Mouse (Mus musculus): Measurements from ENCODE around the gene Has1.
"Not testable (repeated sequence)": the region's sequence is repeated elsewhere in the genome, so short reads cannot be mapped to it uniquely, and the experiment has no call there.

Has1 gene

DNA sequence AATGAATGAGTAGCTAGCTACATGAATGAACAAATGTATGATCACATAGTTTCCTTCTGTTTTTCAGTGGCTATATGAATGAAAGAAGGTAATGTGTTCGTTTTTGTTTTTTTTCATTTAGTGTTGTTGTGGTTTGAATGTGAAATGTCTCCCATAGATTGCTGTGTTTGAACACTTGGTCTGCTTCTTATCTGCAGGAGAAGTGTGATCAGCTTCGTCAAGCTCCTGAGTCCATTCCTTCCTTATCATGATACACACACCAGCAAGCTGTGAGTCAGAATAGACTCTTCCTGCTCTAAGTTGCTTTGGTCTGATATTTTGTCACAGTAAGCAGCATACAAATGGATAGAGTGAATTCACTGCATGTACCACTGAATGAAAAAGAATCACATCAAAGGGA lies 6.0 kb downstream of the Has1 start:
- in situ Hi-C loops (cut with MboI; ENCODE audit: low pct_unique_long_range_greater_than_20kb in 1 of 2, low sequenced_read_pairs in 2 of 2, unreplicated experiment in 1 of 2) = no loop called here

DNA sequence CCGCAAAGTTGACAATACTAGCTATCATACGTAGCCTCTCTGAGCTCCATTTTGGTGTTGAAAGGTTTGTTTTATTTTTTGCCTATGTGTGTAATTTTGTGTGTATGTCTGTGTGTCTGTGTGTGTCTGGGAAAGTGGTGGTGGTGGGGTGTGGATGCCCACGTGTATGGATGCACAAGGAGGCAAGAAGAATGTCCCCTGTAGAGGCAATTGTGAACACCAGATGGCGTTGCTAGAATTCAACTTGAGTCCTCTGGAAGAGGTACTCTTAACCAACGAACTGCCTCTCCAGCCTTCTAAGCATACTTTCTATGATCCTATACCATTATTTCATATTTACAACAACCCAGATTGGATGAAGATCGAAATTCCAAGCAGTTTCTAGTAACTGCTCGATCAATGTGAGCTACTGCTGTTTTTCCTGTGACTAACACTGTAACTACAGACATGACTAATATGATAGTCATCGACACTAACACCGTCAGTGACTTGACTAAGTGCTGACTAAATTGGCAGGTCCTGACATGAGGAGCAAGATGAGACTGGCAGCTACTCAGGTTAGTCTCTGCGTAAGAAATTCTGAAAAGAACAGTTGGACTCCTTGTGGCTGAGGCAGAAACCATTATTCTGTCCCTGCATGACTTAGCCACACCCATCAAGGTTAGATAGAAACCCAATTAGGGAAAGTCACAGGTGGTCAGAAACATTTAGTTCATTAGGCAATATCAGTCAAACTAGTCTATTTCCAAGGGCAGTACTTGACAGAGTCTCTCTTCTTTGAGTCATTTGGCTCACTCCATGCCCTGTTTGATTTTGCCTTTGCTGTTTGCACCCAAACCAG lies 9.6 kb downstream of the Has1 start:
- in situ Hi-C loops (cut with MboI; ENCODE audit: low pct_unique_long_range_greater_than_20kb in 1 of 2, low sequenced_read_pairs in 2 of 2, unreplicated experiment in 1 of 2) = no loop called here

DNA sequence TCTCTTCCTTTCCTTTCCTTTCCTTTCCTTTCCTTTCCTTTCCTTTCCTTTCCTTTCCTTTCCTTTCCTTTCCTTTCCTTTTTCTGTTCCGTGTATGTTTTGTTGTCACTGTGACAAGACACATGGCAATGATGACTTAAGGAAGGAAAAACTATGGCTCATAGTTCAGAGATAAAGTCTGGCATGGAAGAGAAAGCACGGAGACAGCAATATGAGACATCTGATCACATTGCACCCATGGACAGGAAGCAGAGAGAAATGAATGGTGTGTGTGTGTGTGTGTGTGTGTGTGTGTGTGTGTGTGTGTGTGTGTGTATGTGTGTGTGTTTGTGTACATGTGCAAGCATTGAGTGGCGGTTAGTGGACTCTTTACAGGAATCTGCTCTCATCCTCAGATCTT lies 10.4 kb downstream of the Has1 start:
- in situ Hi-C loops (cut with MboI; ENCODE audit: low pct_unique_long_range_greater_than_20kb in 1 of 2, low sequenced_read_pairs in 2 of 2, unreplicated experiment in 1 of 2) = not testable (repeated sequence)

DNA sequence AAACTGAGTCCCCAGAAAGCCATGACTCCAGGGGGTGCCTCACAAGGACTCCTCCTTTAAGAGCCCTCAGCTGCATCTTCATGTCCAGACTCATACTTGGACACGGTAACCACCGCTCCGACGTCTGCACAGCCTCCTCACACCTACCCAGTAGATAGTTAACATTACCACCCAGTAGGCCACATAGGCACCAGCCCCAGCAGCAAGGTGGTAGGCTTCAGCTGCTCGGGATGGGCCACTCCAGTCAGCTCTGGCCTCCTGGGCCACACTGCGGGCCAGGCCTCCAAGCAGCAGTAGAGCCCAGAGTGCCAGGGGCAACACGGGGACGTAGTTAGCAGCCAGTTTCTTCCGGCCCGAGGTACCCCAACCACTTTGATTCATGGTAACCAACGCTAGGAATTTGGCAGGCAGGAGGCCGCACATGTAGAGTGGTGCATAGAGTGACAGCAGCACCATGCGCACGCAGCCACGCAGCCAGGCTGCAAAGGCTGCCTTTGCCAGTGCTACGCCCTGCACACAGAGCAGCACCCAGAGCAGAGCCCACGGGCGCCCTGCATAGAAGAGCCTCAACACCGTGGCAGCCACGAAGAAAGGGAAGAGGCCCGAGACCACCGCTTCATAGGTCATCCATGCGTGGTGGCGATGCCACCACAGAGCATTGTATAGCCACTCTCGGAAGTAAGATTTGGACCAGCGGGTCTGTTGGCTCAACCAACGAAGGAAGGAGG lies 11.3 kb downstream of the Has1 start:
- in situ Hi-C loops (cut with MboI; ENCODE audit: low pct_unique_long_range_greater_than_20kb in 1 of 2, low sequenced_read_pairs in 2 of 2, unreplicated experiment in 1 of 2) = no loop called here

DNA sequence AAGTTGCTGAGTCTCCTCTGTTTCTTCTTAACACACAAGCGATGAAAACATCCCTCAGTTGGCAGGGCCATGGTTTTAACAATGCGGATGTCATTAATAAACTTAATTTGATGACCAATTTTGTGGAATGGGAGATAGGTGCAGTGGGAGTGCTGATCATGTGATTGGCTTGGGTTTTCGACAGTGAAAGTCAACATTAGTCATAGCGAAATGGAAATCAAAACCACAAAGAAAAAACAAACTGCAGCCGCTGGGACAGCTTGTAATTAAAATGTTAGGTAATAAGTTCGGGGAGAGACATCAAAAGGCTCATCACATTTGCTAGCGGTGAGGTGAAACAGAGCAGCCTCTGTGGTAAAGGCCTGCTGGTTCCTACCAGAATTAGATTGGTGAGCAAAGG lies 14.2 kb downstream of the Has1 start:
- in situ Hi-C loops (cut with MboI; ENCODE audit: low pct_unique_long_range_greater_than_20kb in 1 of 2, low sequenced_read_pairs in 2 of 2, unreplicated experiment in 1 of 2) = no loop called here

DNA sequence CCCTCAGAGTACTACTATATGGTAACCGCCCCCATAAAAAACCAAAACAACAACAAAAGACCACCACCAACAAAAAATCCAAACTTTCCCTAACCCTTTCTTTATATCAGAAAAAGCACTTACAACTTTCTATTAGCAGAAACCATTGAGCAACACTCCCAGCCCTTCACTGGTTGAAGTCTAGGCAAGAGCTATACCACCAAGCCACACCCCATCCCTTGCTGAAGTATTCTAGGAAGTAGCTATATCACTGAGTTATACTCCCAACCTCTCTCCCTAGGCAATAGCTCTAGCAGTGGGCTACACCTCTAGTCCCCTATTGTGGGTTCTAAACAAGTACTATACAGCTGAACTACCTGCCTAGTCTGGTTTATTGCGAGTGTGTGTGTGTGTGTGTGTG lies 15.7 kb downstream of the Has1 start:
- in situ Hi-C loops (cut with MboI; ENCODE audit: low pct_unique_long_range_greater_than_20kb in 1 of 2, low sequenced_read_pairs in 2 of 2, unreplicated experiment in 1 of 2) = no loop called here

DNA sequence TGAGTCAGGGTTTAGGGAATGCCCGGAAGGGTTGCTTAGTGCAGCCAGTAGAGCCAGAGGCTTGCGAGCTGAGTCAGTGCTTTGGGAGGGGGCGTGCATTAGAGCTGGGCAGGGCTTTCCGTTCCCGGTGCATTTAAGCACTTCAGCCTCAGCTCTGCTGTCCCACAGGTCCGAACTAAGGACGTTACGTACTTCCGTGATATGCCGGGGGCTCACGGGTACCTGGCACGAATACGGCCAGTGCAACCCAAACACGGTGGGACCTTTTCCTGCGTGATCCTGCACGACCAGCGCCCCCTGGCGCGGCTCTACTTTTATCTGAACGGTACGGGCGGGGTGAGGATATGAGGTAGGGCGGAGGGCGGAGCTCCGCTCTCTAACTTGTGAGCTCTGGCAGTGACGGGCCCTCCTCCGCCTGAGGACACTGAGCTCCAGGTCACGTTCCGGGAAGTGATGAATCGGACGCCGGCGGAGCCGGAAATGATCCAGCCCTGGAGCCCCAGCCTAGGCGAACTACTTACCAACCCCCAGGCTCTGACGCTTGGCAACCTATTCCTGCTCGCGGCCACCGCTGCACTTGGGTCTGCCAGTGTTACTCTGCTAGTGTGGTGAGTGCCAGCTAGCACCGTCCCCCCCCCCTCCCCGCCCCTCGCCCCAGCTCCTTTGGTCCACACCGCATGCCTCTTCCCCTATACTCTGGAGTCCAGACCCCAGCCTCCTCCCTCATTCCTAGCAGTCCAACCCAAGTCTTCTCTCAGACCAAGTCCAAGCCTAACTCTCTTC lies 16.9 kb downstream of the Has1 start:
- in situ Hi-C loops (cut with MboI; ENCODE audit: low pct_unique_long_range_greater_than_20kb in 1 of 2, low sequenced_read_pairs in 2 of 2, unreplicated experiment in 1 of 2) = no loop called here

DNA sequence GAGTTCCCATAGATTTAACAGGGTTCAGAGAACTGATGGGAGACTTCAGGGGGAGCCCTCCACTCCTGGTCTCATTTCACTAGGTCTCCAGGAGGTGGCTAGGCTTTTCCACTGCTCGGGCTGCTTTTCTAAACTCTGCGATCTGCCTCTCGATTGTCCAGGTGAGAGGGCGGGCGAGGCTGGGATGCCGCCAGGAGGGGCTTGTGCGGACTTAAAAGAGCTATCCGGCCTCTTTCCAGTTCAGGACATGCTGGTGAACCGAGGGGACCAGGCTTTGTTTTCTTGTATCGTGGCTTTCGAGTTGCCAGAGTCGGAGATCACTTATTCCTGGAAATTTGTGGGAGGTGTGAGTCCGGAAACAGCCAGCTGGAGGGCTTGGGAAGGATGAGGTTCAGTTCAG lies 17.6 kb downstream of the Has1 start:
- in situ Hi-C loops (cut with MboI; ENCODE audit: low pct_unique_long_range_greater_than_20kb in 1 of 2, low sequenced_read_pairs in 2 of 2, unreplicated experiment in 1 of 2) = no loop called here

DNA sequence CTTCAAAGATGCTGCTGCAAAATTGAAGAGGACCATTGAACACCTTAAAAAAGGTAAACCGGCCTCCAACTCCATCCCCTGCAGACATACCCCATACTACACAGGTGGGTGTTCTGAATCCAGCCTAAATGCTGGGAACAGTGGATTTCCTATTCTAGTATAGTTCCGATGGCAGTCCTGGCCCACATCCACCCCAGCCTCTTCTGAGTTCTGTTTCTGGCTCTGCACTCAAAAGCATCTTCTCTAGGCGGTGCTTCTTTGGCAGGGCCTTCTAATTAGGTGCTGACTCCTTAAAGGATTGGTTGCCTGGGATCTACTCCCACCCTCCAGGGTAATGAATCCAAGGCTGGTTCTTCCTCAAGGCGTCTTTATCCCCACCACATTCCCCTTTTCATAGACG lies 18.9 kb downstream of the Has1 start:
- in situ Hi-C loops (cut with MboI; ENCODE audit: low pct_unique_long_range_greater_than_20kb in 1 of 2, low sequenced_read_pairs in 2 of 2, unreplicated experiment in 1 of 2) = no loop called here

DNA sequence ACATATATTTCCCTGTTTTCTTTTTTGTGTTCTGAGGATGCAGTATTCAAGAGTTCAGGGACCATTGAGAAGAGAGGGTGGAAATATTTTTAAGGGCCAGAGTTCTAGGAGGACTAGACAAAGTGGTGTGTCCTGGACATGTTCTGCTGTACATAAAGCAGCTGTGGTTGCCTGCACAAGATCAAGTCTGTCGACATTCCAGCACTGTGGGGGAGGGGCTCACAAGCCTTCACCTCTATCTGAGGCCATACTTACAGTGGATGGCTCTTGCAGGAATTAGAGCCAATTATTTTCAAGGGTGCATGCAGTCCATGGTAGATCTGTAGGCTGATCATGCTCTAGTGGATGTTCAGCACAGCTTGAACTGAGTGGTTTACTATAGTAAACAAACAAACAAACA lies 20.1 kb downstream of the Has1 start:
- in situ Hi-C loops (cut with MboI; ENCODE audit: low pct_unique_long_range_greater_than_20kb in 1 of 2, low sequenced_read_pairs in 2 of 2, unreplicated experiment in 1 of 2) = no loop called here

DNA sequence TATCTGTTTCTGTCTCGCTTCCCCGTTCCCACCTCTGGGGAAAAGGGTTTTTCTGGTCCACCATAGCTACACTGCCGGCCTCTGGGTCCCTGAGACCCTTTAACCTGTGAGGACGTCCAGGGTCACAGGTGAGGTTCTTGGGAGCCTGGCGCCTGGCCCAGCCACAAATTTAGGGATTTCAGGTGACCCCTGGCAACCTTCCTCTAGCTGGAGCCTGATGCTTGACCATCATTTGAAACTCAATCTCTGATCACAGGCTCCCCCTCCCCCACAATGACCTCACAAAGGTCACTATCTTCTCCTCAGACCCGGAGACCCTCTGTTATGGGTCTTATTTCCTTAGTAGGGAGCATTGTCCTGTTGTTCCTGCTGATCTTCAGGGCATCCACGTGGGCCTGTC lies 24.3 kb downstream of the Has1 start:
- in situ Hi-C loops (cut with MboI; ENCODE audit: low pct_unique_long_range_greater_than_20kb in 1 of 2, low sequenced_read_pairs in 2 of 2, unreplicated experiment in 1 of 2) = no loop called here

DNA sequence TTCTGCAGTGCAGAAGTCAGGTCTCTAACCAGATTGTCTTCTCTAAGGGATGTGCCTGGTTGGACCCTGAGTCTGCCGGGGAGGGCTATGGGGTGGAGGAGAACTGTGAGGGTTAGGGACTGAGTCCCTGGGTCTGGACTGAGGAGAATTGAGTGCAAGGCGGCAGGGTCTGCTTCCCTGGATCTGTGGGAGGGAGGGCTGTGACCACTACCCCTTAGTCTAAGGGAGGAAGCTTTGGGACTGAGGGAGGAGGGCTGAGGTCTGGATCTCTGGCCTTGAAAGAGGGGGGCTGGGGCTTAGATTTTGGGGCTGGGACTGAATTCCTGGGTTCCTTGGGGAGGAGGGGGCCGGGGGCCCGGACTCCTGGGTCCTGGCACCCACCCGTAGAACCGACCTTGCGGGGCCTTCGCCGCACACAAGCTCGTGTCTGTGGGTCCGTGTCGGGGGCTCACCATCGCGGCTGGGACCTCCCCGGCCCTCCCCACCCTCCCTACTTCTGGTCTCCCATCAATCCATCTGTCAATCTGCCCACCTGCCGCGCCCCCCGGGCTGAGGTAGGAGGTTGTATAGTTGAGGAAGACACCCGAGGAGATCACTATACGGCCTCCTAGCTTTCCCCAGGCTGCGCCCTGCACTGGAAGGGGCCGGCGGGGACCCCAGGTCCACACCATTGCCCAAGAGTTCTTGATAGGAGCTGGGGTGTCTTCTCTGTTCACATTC lies 25.0 kb downstream of the Has1 start:
- in situ Hi-C loops (cut with MboI; ENCODE audit: low pct_unique_long_range_greater_than_20kb in 1 of 2, low sequenced_read_pairs in 2 of 2, unreplicated experiment in 1 of 2) = no loop called here

DNA sequence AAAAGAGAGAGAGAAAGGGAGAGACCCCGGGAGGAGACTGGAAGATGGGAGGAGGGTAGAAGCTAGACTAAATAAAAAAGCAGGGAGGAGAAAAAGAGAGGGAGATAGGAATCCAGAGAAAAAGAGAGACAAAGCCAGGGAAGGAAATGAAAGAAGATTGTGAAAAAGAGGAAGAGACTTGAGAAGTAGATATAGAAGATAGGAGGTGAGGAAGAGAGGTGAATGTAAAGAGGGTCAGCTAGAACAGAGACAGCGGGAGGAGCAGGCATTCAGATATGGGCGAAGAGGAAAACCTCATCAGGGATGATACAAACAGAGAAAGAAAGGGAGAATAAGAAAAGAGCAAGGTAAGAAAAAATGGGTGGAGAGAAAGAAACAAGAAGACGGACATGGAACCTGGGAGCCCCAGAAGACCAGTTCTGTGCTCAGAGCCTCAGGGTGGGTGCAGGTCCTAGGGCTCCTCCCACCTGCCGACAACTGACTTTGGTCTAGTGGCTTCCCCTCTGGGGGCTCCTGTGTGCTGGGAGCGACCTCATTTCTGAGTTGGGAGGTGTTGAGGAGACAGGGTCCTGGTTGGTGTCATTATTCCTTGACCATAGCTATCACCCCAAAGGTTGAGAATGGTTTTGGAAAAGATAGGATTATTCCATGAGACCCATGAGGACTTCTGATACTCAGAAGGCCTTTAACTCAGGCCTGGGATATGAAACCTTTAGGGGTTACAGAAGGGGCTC lies 25.8 kb downstream of the Has1 start:
- in situ Hi-C loops (cut with MboI; ENCODE audit: low pct_unique_long_range_greater_than_20kb in 1 of 2, low sequenced_read_pairs in 2 of 2, unreplicated experiment in 1 of 2) = no loop called here

DNA sequence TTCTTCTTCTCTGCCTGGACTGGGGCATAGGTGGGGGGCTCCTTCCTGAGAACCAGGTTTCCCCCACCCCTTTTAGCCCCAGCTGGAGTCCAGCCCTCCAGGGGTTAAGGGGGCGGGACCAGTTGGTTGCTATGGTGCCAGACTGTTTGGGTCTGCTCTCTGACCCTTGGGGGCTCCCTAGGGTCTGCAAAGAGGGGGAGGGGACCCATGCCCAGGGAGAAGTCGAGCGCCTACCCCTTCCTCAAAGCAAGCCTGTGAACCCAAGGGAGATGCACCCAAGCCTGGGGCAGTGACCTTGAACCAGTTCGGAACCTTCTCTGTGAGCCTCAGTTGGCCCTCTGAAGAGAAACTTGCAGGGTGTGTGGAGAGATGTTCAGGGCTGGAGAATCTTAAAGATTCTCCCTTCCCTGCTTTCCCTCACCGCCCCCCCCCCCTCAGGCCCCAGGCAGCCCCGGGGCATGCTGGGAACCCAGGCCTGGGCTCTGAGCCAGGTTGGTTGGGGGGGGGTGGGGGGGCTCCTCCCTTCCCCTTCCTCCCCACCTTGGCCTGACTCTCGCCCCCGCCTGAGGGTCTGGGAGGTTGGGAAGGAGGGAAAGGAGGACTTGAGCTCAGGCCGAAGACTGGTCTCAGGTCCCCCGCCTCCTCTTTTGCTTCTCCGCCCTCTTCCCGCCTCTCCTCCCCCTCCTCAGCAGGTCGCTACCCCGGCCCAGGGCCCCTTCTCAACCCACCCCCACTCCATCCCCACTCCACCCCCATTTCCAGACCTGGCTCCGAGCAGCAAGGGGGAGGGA lies 26.6 kb downstream of the Has1 start:
- in situ Hi-C loops (cut with MboI; ENCODE audit: low pct_unique_long_range_greater_than_20kb in 1 of 2, low sequenced_read_pairs in 2 of 2, unreplicated experiment in 1 of 2) = no loop called here

DNA sequence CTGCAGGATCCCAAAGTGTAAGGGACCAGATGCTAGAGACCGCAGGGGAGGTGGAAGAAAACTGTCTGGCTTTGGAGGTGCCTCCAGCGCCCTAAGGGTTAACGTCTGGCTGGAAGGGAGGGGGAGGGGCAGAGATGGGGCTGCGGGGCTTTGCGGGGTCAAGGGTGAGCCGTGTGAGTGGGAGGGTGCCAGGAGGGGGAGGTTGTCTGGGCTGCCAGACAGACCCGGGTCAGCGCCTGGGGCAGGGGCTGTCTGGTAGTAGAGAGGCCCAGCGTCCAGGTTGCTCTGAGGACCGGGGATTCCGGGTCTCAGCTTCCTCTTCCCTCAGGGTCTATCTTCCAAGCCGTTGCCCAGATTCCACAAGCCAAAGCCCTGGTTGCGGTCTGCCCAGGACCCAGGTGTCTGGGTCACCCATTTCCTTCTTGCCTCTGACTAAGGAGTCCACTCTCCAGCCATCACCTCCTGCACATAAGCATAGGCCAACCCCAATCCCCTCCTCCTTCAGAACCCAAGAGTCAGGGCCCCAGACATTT lies 27.3 kb downstream of the Has1 start:
- in situ Hi-C loops (cut with MboI; ENCODE audit: low pct_unique_long_range_greater_than_20kb in 1 of 2, low sequenced_read_pairs in 2 of 2, unreplicated experiment in 1 of 2) = no loop called here

DNA sequence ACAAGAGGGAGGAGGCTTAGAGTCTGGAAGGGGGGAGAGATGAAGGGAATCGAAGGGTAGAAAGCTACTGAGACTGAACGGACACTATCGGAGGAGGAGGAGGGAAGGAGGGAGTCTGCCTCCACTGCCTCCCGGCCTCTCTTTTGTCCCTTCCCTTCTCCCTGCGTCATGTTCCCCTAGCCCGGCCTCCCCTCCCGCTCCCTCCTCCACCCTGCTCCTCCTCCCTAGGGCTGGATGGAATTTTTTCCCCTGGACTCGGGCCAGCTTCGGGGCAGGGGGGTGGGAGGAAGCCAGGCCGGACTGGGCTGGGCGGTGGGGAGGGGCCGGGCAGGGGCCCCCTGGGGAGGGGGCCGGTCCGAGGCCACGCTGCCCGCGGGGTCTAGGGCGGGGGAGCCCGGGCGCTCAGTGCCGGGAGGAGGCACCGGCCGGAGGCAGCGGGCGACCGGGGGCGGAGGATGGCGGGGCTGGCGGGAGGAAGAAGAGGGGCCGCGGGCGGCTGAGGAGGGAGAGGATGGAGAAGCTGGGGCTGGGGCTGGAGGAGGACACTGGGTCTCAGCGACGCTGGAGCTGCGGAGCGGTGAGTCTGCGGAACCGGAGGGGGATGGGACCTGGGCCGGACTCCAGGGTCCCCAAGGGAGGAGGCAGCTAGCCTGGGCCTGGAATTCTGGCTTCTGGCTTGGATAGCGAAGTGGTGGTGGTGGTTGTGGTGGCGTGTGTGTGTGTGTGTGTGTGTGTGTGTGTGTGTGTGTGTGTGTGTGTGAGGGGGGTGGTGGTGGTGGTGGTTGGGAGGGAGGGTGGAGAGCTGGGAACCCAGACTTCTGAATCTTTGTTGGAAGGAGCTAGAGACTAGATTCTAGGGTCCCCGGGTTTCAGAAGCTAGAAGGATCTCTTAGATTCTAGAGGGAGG lies 28.0 kb downstream of the Has1 start, which contains the start of gene Spaca6:
Spaca6 (plus strand) TSS at position 408 of the 907 bp plus-strand sequence.
- in situ Hi-C loops (cut with MboI; ENCODE audit: low pct_unique_long_range_greater_than_20kb in 1 of 2, low sequenced_read_pairs in 2 of 2, unreplicated experiment in 1 of 2) = no loop called here
